Mouse (Mus musculus) urinary bladder, postnatal 0 days (tissue): ENCODE data around the gene Vmn1r226. TPM values are rescaled to one million over a fixed set of nuclear protein-coding genes. Genes with fewer than 3 reads are reported as not detected.

ENCODE experiments used
- polyA plus RNA-seq: library from polyadenylated mRNA; unstranded; fragments of >200 nt; fragmentation: Nextera tagmentation; extraction: Ambion mirVana; gene quantifications from 2 replicates; pipeline ENCODE4 v1.2.1, GENCODE M21; 2015

Gene Vmn1r226
- polyA plus RNA-seq, result not detected in 2 replicates

DNA sequence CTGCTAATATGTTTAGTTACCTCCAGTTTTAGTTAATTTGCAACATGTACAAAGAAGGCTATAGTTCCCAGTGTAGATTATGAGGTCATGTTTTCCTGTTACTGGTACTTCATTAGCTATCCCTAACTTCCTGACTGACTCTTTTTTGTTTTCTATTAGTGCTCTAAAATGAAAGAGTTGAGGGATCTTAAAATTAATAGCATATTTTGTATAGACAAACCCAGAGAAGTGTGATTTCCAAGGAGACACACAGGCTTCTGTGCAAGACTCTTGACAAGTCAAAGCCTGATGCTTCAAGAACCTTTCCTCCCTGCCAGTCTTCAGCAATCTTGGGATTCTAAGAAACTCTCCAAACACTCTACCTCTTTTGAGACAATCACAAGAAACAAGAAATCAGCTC lies at the start of gene Vmn1r226:
Gene Vmn1r226 (plus strand): TSS at position 301 of the 400 bp plus-strand sequence.

DNA sequence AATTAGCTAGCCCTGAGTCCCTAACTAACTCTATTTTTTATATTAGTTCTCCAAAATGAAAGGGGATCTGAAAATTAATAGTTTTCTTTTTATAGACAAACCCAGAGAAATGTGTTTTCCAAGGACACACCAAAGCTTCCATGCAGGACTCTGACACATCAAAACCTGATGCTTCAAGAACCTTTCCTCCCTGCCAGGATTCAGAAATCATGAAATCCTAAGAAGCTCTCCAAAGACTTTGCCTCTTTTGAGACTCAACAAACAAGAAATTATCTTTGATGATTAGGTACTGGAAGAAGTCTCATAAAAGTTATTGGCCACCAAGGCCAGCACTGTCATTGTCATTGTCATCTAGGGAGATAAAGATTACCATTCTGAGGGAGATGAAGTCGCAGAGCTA lies 46.9 kb downstream of the Vmn1r226 start, which contains the start of gene Vmn1r227:
Gene Vmn1r227 (plus strand): TSS at position 301 of the 400 bp plus-strand sequence.

Other genes with a start within 250 kb of the Vmn1r226 start
- not detected in 2 replicates for gene Vmn2r108, start 201.5 kb upstream of the Vmn1r226 start, polyA plus RNA-seq
- not detected in 2 replicates for gene Vmn1r225, start 184.7 kb upstream of the Vmn1r226 start, polyA plus RNA-seq
- not detected in 2 replicates for gene Vmn2r109, start 118.1 kb upstream of the Vmn1r226 start, polyA plus RNA-seq
- gene Vmn2r110, start 86.4 kb upstream of the Vmn1r226 start, polyA plus RNA-seq, result 0.01 TPM in 1 of 2 replicates, not detected in the other
- gene Fpr-rs3, start 58.0 kb upstream of the Vmn1r226 start, polyA plus RNA-seq, result not detected in 2 replicates
- not detected in 2 replicates for gene Vmn1r227, start 47.0 kb downstream of the Vmn1r226 start, polyA plus RNA-seq
- not detected in 2 replicates for gene Vmn1r228, start 103.3 kb downstream of the Vmn1r226 start, polyA plus RNA-seq
- gene Vmn1r229, start 128.7 kb downstream of the Vmn1r226 start, polyA plus RNA-seq, result not detected in 2 replicates
- gene Vmn1r230, start 157.6 kb downstream of the Vmn1r226 start, polyA plus RNA-seq, result not detected in 2 replicates
- gene Vmn1r231, start 222.2 kb downstream of the Vmn1r226 start, polyA plus RNA-seq, result not detected in 2 replicates
- not detected in 2 replicates for gene Vmn1r232, start 236.9 kb downstream of the Vmn1r226 start, polyA plus RNA-seq